Mouse (Mus musculus) lung, postnatal 10 days (tissue): ENCODE data around the gene Dhx35.
A peak's percentile ranks its signal among the peaks of the same experiment; 100 is the strongest.

Experiments used
- DNase-seq: peaks from one replicate; pipeline ENCODE4 v3.0.0; 2021

Dhx35 gene

DNA sequence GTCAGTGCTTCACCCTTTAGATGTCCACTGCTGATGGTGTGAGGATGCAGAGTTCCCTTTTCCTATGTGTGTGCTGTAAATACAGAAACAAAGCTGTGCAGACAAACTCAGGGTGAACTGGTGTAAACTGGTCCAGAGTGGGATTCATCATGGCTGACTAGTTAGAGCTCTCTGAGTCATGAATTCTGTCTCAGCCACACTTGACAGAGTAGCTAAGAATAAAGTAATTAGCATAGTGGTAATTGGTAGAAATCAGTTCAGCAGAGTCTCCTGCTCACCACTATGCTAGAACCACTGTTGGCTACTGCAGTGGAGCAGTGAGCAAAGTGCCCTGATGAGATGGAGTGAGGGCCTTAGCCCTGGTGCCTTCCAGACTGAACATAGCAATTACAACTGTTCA is 21.1 kb downstream of the Dhx35 start:
- no peak for DNase-seq

DNA sequence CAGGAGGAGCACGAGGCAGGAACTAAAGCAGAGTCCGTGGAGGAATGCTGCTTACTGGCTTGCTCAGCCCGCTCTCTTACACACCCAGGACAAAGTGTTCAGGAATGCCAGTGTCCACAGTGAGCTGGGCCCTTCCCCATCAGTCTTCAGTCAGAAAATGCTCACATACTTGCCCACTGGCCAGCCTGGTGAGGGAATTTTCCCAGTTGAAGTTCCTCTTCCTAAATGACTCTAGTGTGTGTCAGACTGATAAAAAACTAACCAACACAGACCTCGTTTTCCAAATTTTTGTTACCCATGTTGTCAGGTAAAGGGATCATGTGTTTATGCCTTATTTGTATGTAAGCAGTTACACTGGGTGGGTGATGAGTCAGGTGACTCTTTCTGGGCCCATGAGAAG is 21.6 kb downstream of the Dhx35 start:
- DNase-seq, result no peak

DNA sequence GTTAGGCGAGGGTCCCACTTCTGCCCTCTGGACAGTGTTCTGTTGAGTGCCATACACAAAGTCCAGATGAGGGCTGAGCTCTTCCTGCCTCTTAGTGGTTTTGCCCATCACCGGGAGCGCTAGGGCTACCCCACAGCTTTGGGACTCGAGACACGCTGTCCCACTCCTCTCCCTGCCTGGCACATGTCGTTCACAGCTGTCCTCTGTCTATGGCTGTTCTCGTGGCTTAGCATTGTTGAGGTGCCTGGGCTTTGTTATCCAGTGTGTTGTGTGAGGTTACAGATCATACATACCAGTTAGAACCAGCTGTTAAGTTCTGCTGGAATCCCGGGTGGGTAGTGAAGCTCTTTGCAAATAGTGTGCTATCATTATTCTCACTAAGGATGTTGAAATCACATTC is 23.1 kb downstream of the Dhx35 start:
- no peak for DNase-seq

DNA sequence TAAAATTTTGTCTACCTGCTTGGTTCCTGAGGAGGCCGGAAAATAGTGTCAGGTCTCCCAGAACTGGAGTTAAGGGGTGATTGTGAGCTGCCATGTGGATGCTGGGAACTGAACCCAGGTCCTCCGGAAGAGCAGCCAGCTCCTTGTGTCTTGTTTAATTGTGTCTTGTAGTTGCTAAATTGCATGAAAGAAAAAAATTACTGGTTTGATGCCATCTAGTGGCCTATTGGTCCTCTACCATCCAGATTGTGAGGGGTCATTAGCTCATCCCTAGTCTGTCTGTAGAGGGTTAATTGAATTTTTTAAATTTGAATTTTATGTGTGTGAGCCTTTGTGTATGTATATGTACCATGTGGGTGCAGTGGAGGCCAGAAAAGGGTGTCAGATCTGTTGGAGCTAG is 33.5 kb downstream of the Dhx35 start:
- DNase-seq, result no peak

DNA sequence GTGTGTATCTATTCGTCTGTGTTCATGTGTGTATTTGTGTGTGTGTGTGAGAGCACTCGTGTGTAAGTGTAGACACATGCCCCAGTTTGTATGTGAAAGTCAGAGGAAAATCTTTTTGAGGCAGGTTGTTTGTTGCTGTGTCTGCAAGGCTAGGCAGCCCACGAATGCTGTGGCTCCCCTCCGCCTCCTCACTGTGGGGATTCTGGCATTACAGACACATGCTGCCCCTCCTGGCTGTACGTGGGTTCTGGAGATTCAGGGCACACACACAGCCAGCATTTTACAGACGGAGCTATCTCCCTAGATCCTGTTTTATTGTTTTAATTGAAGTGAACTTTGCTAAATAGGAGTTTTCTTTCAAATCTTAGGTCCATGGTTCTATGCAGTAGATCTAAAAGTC is 35.1 kb downstream of the Dhx35 start:
- DNase-seq, result no peak

DNA sequence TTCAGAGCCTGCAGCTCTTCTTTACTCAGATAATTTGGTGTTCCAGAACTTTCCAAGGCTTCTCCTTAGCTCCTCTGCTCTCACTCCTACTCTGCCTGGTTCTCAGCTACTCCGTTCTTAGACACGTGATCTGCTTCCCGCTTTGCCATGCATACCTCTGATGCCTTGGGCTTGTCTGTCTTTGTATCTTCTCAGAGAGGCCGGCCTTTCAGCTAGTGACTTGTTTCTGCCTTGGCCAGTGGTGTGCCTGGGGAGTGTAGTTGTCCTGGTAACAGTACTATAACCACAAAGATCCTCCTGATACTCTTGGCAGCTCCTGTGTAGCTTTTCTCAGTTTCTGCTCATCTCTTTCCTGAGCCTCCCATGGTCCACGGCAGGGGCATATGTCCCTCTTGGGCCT is 38.6 kb downstream of the Dhx35 start:
- no peak for DNase-seq

DNA sequence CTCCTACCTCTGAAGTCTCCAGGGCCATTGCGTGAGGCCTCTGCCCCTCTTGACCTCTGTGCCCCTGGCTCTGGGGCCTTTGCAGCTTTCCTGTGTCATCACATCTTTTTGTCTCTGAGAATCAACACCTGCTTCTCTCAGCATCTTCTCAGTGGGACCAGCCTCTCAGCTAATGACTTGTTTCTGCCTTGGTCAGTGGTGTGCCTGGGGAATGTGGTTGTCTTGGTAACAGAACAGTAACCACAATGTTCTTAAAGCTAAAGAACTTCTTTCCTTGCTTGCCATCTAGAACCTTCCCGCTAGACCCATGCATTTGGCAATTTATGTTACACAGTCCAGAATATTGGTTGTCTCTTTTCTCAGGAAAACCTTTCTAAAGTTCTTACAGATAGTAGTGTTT is 39.0 kb downstream of the Dhx35 start:
- no peak for DNase-seq

DNA sequence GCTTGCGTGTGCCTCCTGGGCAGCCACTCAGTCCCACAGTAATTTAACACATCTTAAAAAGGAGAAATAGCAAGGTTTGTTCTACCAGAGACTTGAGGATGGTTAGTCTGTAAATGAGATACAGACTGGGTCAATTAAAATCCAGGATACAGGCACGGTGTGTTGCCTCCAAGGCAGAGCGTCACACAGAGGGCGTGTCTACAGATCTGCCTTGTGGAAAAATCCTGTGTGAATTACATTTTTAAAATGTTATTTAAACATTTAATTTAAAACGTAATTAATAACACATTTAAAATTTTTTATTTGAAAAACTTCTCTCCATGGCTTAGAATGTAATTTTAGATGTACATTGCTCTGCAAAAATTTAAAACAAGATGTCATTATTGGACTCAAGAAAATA is 48.7 kb downstream of the Dhx35 start:
- DNase-seq, result no peak

DNA sequence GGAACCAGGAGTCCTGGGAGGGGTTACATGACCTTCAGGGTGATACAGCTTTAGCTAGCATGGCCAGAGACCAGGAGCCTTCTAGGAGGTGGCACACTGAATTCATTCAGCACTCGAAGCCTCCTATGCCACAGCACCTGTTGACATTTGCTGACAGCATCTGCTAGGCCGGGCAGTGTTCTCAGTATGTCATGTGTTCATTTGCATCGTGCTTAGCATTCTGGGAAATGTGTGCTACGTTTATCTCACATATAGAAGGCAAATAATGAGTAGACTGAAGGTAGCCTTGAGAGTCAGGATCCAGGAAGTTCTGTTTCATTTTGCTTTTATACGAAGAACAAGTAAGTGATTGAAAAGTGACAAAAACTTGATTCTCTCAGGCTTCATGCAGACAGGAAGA is 50.4 kb downstream of the Dhx35 start:
- no peak for DNase-seq

DNA sequence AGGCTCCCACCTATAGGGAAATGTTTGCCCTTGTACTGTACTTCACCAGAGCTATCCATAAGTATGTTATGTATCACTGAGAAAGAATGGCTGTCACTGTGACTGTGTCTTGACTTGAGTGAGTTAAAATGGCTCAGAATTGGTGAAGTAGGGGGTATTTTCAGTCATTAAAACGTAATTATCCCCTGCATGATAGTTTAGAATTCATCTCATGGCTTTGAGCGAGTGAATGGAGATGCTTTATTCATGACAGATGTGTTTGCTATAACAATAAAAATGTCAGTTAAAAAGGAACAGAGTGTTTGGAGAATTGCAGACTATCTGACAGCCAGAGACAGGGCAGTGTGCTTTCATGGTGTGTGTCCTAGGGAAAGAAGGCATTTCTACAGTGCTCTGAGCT is 51.6 kb downstream of the Dhx35 start:
- DNase-seq, result no peak

DNA sequence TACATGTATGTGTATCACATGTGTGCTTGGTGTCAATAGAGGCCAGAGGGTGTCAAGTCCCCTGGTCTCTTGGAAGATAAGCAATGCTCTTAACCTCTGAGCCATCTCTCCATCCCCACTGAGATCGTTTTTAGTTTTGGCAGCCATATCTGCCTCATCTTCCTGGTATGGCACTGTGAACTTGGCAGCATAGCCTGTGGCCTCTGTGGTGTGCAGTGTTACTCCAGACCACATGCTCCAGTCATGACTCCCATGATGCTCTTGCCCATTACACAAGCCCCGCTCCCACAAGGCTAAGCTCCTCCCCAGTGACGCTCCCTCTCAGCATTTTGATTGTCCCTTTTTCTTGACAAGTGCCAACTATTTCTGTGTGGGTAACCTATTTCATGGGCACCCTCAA is 53.4 kb downstream of the Dhx35 start:
- no peak for DNase-seq

DNA sequence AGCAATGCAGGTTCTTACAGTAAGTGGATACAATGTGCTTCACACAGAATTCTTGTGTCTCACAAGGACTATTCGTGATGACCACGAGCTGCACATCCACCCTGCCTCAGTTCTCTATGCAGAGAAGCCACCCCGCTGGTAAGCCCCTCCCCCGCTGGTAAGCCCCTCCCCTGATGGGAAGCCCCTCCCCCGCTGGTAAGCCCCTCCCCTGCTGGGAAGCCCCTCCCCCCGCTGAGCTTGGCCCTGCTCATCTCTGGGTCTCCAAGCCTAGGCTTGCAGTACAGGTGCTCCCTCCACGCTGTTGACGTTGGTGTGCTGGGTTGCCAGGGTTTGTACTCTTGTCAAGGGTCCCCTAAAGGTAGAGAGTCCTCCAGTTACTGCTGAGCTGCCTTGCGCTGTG is 54.8 kb downstream of the Dhx35 start:
- DNase-seq, result no peak

DNA sequence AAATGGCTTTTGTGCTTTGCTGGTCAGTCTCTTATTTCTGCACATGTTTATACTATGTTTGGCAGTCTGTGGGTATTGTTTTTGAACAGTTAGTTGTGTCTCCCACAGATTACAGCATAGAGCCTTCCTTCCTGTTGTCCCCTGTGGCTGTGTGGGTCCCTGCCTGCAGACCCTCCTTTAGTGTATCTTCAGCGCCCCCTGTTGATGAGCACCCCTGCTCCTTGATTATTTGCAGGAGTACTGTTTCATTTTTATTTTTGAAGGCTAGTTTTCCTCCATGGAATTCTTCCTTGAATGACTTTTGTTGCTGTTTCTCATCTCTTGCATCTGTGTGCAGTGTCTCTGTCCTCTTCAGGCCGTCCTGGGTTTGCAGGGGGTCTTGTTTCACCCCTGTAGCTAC is 58.0 kb downstream of the Dhx35 start:
- DNase-seq, result peak; percentile 70

DNA sequence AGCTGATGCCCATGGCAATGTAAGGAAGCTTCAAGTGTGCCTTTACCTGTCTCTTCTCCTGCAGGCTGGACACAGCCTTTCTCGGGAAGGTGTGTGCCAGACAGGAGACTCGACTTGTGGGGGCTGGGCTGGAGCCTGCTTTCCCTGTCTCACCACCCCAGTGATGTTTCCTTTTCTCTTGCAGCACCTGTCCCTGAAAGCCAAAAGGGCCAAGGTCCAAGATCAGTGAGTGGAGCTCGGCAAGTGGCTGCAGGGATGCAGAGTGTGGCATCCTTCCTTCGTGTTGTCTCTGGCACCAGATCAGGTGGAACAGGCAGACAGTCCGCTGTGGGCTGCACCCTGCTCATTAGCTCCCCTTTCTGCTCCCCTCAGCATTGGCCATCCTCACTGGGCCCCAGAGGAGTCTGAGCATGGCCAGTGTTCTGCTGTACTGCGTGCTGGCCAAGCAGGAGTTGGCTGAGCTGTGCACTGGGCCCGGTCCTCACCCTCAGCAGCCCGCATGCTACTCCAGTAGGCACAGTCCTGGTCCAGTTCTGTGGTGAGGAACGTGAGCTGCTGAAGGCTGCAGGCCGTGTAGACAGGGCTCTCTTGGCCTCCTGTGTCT is 62.4 kb downstream of the Dhx35 start:
- DNase-seq, result no peak

DNA sequence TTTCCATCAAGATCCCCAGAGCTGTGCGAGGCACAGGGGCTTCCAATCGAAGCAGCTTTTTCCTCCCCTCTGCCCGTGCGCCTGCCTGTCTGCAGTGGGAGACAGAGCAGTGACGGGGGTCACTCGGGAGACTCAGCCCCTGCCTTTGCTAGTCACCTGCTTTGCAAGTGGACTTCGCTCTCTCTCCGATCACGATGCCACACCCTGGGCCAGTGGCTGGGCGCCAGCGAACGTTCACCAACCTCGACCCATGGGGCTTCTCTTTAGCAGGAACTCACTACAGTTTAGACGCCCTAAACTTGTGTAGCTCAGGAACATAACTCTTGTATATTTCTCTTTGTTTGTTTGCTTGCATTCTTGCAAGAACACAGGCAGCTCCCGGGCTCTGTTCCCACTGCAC is 63.0 kb downstream of the Dhx35 start:
- DNase-seq, result no peak

DNA sequence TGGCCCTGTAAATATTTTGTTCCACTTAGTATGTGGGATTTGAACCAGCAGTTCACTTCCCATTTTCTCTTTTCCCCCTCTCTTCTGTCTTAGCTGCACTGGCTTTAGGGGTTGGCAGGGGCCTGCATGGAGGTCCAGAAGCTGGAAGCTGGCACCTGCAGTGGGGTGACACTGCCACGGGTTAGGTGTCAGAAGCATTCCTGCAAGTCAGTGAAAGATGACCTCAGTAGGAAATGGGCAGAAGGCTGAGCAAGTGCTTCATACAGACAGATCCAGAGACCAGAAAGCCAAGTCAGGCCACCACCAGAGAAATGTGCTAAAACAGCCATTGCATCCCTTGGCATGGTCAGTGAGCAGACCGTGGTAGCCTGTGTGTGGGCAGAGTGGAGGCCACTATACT is 66.5 kb downstream of the Dhx35 start:
- DNase-seq, result no peak

DNA sequence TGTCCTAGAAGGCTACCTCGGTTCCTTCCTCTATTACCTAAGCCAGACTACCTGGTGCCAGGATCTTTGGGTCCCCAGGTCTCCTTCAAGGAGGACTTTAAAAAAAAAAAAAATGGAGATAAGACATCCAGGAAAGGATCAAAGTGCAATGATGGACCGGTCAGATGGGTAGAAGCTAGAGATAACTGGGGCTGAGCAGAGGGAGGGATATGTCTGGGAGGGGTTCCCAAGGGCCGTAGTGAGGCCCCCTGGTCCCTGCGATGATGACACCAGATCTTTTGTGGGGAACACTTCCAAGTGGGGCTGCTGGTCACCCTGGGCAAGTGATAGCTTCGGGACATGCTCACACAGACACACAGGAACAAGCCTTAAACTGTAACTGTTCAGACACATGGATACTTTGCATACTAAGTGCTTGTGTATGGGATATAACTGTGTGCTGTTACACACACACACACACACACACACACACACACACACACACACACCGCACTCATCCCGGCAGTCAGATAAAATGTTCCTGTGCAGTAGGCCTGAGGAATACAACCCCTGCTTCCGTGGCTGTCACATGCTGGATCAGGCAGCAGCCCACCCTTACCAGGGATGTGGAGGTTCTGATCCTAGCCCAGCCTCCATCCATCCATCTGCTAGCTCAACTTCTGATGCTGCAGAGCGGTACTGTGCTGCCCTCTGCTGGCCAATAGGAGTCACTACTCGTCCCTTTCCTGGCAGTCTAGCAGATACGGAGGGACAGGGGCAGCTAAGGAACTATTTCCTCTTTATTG is 68.9 kb downstream of the Dhx35 start:
- DNase-seq, result peak; percentile 75

DNA sequence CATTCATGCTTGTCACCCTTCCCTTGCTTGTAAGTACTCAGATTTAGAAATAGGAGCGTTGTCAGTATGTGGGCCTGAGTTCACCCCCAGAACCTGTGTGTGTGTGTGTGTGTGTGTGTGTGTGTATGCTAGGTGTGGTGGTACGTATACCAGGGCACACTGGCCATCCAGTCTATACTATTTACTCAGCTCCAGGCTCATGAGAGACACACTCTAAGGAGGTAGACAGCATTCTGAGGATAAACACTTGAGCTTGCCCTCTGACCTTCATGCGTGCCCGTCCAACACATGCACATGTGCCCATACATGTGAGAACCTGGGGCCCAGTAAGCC is 69.5 kb downstream of the Dhx35 start:
- no peak for DNase-seq

DNA sequence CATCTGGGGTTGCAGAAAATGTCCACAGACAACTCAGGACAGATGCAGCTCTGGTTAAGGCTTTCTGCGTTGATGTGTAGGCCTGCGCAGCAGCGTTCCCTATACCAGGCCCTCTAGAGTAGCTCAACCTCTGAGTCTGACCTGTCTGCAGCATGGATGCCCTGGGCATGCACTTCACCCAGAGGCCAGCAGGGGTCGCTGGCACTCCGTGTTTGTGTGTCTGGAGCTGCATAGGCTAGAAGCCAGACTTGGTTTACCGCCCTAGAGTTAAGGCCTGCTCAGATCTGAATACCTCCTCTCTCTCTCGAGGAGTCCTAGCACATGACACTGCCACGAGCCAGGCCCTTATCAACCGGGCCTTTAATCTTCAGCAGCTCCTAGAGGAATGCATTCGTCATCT is 70.8 kb downstream of the Dhx35 start:
- DNase-seq, result peak; percentile 83

DNA sequence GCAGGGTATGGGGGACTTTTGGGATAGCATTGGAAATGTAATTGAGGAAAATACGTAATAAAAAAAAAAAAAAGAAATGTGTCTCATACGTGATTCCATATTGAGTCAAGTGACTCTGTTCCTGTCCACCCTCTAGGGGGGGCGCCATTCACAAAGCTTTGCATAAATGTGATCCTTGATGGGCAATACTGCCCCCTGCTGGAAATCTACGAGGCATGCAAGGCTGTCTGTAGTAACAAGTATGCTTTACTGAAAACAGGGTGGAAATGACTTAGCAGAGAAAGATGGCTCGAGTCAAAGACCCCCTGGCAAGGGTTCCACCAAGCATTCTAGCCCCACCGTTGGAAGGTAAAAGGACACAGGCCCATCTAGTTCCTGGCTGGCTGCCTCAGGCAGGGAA is 92.0 kb downstream of the Dhx35 start:
- peak; percentile 32 for DNase-seq

DNA sequence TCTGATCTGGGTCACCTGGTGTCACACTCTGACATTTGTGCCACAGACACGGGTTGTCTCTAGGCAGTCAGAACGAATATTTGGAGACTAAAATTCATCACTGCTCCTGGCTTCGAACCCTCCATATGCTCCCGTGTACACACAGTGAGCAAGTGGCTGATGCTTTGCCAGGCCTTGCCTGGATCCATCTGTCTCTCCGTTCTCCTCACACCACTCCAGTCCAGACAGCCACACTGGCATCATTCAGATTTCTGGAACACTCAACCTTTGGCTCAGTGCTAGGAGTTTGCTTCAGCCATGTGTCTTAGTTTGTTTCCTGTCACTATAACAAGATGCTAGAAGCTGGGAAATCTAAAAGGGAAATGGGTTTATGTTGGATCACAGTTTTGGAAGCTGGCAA is 93.9 kb downstream of the Dhx35 start:
- no peak for DNase-seq

DNA sequence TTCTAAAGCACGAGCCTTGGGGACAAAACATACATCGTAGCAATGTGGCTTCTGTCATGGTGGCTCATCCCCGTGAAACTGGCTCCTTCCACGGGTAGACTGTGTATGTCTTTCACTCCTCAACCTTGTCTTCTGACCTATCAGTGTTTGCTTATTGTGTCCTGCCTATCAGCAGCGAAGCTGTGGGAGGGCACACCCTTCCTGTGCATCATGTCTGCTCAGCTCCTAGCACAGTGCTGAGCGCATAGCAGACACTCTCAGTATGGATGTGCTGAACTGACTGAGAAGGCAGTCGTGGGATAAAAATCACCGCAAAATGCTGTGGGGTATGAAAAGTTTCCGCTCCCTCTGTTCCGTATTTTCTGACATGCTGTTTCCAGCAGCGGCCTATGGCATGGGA is 94.6 kb downstream of the Dhx35 start:
- no peak for DNase-seq

DNA sequence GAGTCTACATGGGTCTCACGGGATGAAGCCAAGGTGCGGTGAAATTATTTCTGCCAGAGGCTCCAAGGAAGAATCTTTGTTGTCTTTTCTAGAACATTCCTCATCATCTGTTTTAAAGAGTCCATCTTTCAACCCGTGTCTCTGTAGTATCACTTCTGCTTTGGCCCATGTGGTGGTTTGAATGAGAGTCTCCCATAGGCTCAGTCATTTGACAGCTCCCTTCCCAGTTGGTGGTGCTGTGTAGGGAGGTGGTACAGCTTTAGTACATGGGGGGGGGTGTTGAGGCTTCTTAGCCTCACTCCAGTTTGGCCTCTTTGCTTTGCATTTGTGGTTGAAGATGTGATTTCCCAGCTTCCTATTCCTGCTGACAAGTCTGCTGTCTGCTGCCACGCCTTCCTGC is 96.7 kb downstream of the Dhx35 start:
- no peak for DNase-seq

DNA sequence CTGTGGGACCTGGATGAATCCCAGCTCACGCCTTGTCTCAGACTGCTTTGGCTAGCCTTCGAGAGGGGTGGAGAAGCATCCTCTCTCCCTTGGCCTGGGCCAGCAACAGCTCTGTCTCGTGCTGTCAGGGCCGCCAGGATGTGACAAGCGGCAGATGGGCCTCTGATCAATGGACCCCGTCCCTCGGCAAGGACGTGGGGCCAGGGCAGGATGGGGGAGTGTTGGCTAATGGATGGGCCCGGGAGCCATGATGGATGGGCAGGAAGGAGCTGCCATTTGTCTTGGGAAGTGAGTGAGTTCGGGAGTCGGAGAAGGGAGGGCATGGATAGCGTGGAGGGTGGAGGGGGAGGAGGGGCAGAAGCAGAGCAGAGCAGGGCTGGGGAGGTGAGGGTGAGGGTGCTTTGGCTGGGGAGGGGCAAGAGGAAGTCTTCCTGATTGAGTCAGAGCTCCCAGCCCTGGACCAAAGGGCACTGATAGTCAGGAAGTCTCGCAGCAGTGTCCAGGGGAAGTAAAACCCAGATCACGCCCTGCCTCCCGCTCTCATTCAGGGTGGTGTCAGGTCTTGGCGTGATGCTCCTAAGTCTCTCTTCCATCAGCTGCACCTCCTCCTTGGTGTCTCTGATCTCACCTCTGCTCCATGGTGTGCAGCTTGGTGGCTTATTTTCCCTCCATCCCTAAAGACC is 98.7 kb downstream of the Dhx35 start:
- DNase-seq, result peak; percentile 50
